Mouse (Mus musculus) lung, embryonic 16.5 days (tissue): ENCODE measurements at regions not wholly inside any gene's neighbourhood (a gene's known extent, or its start where the extent isn't known, plus 50 kb on each side); places are given as distances from the start of the nearest gene placed in this dataset.
"Not testable (repeated sequence)": the region's sequence is repeated elsewhere in the genome, so short reads cannot be mapped to it uniquely, and the experiment has no call there.

Experiments
- ATAC-seq: fragments of 200-750 bp; cut with Nextera tagmentation; 2 replicates; pipeline ENCODE4 v1.8.0; 2017; ENCODE audit warnings: low read depth, mild to moderate bottlenecking, moderate library complexity
- H3K27ac ChIP-seq: fragments of 300-500 bp; sonication (generic); 2 replicates; pipeline ENCODE4 v1.5.1; 2014; ENCODE audit warnings: mild to moderate bottlenecking, control low read depth, low read length
- H3K27me3 ChIP-seq: fragments of 300-500 bp; sonication (generic); 2 replicates; pipeline ENCODE4 v1.6.1; 2014; ENCODE audit warnings: low read depth, low read length, mixed read lengths; ENCODE audit not compliant: control insufficient read depth, insufficient read depth
- H3K36me3 ChIP-seq: fragments of 300-500 bp; sonication (generic); 2 replicates; pipeline ENCODE4 v1.6.1; 2014; ENCODE audit warnings: low read length; ENCODE audit not compliant: control insufficient read depth, insufficient read depth
- H3K4me1 ChIP-seq: fragments of 300-500 bp; sonication (generic); replicated peaks from 2 replicates; pipeline ENCODE4 v1.6.1; 2014; ENCODE audit warnings: low read length, mixed read lengths; ENCODE audit not compliant: control insufficient read depth, insufficient read depth
- H3K4me2 ChIP-seq: fragments of 300-500 bp; sonication (generic); 2 replicates; pipeline ENCODE4 v1.6.1; 2014; ENCODE audit warnings: low read depth, low read length, control low read depth
- H3K4me3 ChIP-seq: fragments of 300-500 bp; sonication (generic); 2 replicates; pipeline ENCODE4 v1.5.1; 2014; ENCODE audit warnings: mild to moderate bottlenecking, low read length, control low read depth
- H3K9ac ChIP-seq: fragments of 300-500 bp; sonication (generic); 2 replicates; pipeline ENCODE4 v1.6.1; 2014; ENCODE audit warnings: low read length, control low read depth
- H3K9me3 ChIP-seq: fragments of 300-500 bp; sonication (generic); 2 replicates; pipeline ENCODE4 v1.6.1; 2016; ENCODE audit warnings: low read length; ENCODE audit not compliant: control insufficient read depth
- WGBS: fragments of 180-500 bp; shearing (Covaris S2); extraction: QIAGEN DNeasy Blood & Tissue Kit; methylation state at CpG from one replicate; pipeline ENCODE4 v1.1.7; 2014; 5-methylcytosine and 5-hydroxymethylcytosine counted together

GRCm38 (mm10) chr3:18479557-18479956 is 531.3 kb downstream of the Cypt12 start:
- H3K27ac ChIP-seq = no peak overlapping the region
- WGBS = 53% methylated on average over 2 of the region's 2 CpGs
- ATAC-seq = no peak
- H3K36me3 ChIP-seq = no peaks in the 10 kb centered on the region
- no peak overlapping the region for H3K4me3 ChIP-seq
- no peaks in the 10 kb centered on the region for H3K4me1 ChIP-seq
- H3K4me2 ChIP-seq = no peak overlapping the region
- H3K9me3 ChIP-seq = no peaks in the 10 kb centered on the region
- no peaks in the 10 kb centered on the region for H3K27me3 ChIP-seq
- H3K9ac ChIP-seq = no peak overlapping the region

GRCm38 (mm10) chr3:18482006-18482405 is 533.8 kb downstream of the Cypt12 start:
- no peaks in the 10 kb centered on the region for H3K27me3 ChIP-seq
- H3K27ac ChIP-seq = peak overlapping the region; percentile 31; the same call in 1 of the 2 replicates
- no peaks in the 10 kb centered on the region for H3K9me3 ChIP-seq
- no peaks in the 10 kb centered on the region for H3K36me3 ChIP-seq
- H3K4me3 ChIP-seq = no peak overlapping the region
- WGBS = 56% methylated on average over 2 of the region's 2 CpGs
- H3K4me2 ChIP-seq = no peak overlapping the region
- H3K4me1 ChIP-seq = no peaks in the 10 kb centered on the region
- H3K9ac ChIP-seq = no peak overlapping the region
- peak; percentile 82 for ATAC-seq

GRCm38 (mm10) chr3:18488886-18489285 is 540.7 kb downstream of the Cypt12 start:
- WGBS = 89% methylated on average over 2 of the region's 2 CpGs
- no peak overlapping the region for H3K4me2 ChIP-seq

GRCm38 (mm10) chr3:18522562-18522961 is 574.4 kb downstream of the Cypt12 start:
- Histone ChIP-seq H3K4me3 (no peak overlapping the region), H3K27ac (no peak overlapping the region), H3K4me1 (no peaks in the 10 kb centered on the region), H3K4me2 (no peak overlapping the region), H3K9ac (no peak overlapping the region), H3K36me3 (no peaks in the 10 kb centered on the region), H3K27me3 (no peaks in the 10 kb centered on the region), H3K9me3 (no peaks in the 10 kb centered on the region)
- WGBS = 56% methylated on average over 3 of the region's 3 CpGs
- no peak for ATAC-seq

More at GRCm38 (mm10) chr3:18488886-18489285, 540.7 kb downstream of the Cypt12 start:
- H3K27ac ChIP-seq = no peak overlapping the region
- no peaks in the 10 kb centered on the region for H3K4me1 ChIP-seq
- H3K36me3 ChIP-seq = no peaks in the 10 kb centered on the region
- no peak overlapping the region for H3K9ac ChIP-seq
- ATAC-seq = no peak
- no peaks in the 10 kb centered on the region for H3K9me3 ChIP-seq
- H3K4me3 ChIP-seq = no peak overlapping the region
- H3K27me3 ChIP-seq = no peaks in the 10 kb centered on the region

GRCm38 (mm10) chr3:18524011-18524410 is 575.8 kb downstream of the Cypt12 start:
- Histone ChIP-seq H3K9ac (no peak overlapping the region), H3K4me3 (no peak overlapping the region), H3K27me3 (no peaks in the 10 kb centered on the region), H3K4me2 (no peak overlapping the region), H3K27ac (no peak overlapping the region), H3K4me1 (no peaks in the 10 kb centered on the region), H3K9me3 (no peaks in the 10 kb centered on the region), H3K36me3 (no peaks in the 10 kb centered on the region)
- WGBS = 65% methylated on average over 2 of the region's 2 CpGs
- no peak for ATAC-seq

- no peak overlapping the region for H3K9ac ChIP-seq
- H3K4me1 ChIP-seq = no peaks in the 10 kb centered on the region
- WGBS = 90% methylated on average over 2 of the region's 2 CpGs
- H3K27me3 ChIP-seq = no peaks in the 10 kb centered on the region
- H3K27ac ChIP-seq = no peak overlapping the region
- H3K4me3 ChIP-seq = no peak overlapping the region
- no peak for ATAC-seq
- H3K36me3 ChIP-seq = no peaks in the 10 kb centered on the region
- H3K4me2 ChIP-seq = no peak overlapping the region
- H3K9me3 ChIP-seq = no peaks in the 10 kb centered on the region
Measured at GRCm38 (mm10) chr3:18557201-18557600, 609.0 kb downstream of the Cypt12 start.

GRCm38 (mm10) chr3:18560282-18560785 is 612.1 kb downstream of the Cypt12 start:
- H3K4me3 ChIP-seq = no peak overlapping the region
- WGBS = 46% methylated on average over 4 of the region's 4 CpGs
- H3K9ac ChIP-seq = no peak overlapping the region
- no peak overlapping the region for H3K27ac ChIP-seq
- H3K4me2 ChIP-seq = no peak overlapping the region
- no peaks in the 10 kb centered on the region for H3K27me3 ChIP-seq
- H3K9me3 ChIP-seq = no peaks in the 10 kb centered on the region
- ATAC-seq = no peak
- no peaks in the 10 kb centered on the region for H3K4me1 ChIP-seq
- H3K36me3 ChIP-seq = no peaks in the 10 kb centered on the region

GRCm38 (mm10) chr3:18580911-18581626 is 632.9 kb downstream of the Cypt12 start:
- not testable (repeated sequence) for H3K4me2 ChIP-seq, H3K36me3 ChIP-seq, H3K27me3 ChIP-seq, ATAC-seq, H3K4me1 ChIP-seq, H3K27ac ChIP-seq, H3K4me3 ChIP-seq, H3K9ac ChIP-seq, H3K9me3 ChIP-seq
- WGBS = 62% methylated on average over 12 of the region's 12 CpGs

GRCm38 (mm10) chr3:18620608-18621007 is 672.4 kb downstream of the Cypt12 start:
- WGBS = 25% methylated on average over 7 of the region's 7 CpGs

More at GRCm38 (mm10) chr3:18620608-18621007, 672.4 kb downstream of the Cypt12 start:
- Histone ChIP-seq H3K27ac (no peak overlapping the region), H3K36me3 (no peaks in the 10 kb centered on the region), H3K9me3 (no peaks in the 10 kb centered on the region), H3K4me2 (no peak overlapping the region), H3K9ac (no peak overlapping the region), H3K4me3 (no peak overlapping the region), H3K27me3 (no peaks in the 10 kb centered on the region), H3K4me1 (peaks cover 11% of the 10 kb centered on the region)
- ATAC-seq = no peak
